Comparison of ENCODE assay signal across 8 mouse cellular contexts in the genomic region with DNA sequence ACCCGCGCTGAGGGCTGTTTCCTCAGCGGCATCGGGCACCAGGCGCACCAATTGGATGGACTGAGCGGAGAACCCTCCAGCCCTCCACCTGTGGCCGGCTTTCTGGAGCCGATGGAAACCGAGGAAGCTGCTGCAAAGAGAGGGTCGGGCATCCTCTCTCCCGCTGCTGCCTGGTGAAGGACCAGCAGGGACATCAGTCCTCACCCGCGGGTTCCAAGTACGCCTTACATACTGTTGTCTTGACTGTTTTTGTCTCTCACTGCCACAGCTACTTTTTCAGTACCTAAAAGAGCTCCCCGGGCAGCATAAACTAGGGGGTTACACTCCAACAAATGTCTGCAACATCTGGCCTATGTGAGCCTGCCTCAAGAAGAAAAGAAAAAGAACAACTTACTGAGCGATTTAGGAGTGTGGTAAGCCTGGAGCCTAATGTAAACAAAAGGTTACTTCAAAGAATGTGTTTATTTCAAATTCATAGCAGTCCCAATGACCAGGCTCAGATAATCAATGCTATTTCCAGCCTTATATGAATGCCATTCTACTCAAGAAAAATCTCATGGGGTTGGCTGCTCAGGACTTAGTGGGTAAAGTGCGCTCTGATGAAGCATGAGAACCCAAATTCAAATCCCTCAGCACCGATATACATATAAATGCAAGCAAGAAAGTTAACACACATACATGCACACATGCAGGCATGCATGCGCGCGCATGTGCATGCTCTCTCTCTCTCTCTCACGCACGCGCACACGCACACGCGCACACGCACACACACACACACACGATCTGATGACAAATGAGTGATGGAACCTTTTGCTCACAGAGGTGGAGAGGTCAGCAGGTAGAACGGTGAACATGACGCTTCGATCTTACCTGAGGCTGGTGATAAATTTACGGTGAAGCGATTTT. TPM values are rescaled to one million over a fixed set of nuclear protein-coding genes. Genes with fewer than 3 reads are reported as not detected.
DNase-seq lines count a peak whose midpoint lies in the region; ATAC-seq and TF ChIP-seq lines count a peak whose summit lies in the region.

No protein-coding gene starts in this region.

- H3K4me1 ChIP-seq in heart, embryonic 15.5 days (replicated peaks) = peaks cover 30% of the 10 kb centered on the region
- H3K4me1 ChIP-seq in G1E (ENCODE audit: insufficient read depth, low read depth, low read length) = peaks cover 18% of the 10 kb centered on the region
- no peaks in the 10 kb centered on the region for H3K4me1 ChIP-seq in embryonic fibroblast, embryonic 13.5 days (ENCODE audit: control insufficient read depth, insufficient read depth, low read length)
- H3K4me1 ChIP-seq in limb, embryonic 15.5 days = peaks cover 10% of the 10 kb centered on the region
- H3K4me1 ChIP-seq in stomach, embryonic 14.5 days (ENCODE audit: control insufficient read depth, insufficient read depth, low read length) = peaks cover 10% of the 10 kb centered on the region; the same call in 1 of the 2 replicates

- DNase-seq in heart, adult 9 months (ENCODE audit: low spot score in 2 of 2) = no peak
- no peak for DNase-seq in G1E (ENCODE audit: low spot score)
- DNase-seq in adrenal gland, postnatal 25 days = no peak
- no peak for DNase-seq in frontal cortex, postnatal 10 days (ENCODE audit: low spot score in 2 of 2)

- 4% methylated on average over 34 of the region's 34 CpGs for WGBS in heart, embryonic 15.5 days
- WGBS in limb, embryonic 15.5 days = 4% methylated on average over 34 of the region's 34 CpGs
- 6% methylated on average over 34 of the region's 34 CpGs for WGBS in stomach, embryonic 14.5 days

- peak overlapping the region; percentile 95 for H3K4me2 ChIP-seq in heart, embryonic 15.5 days
- H3K4me2 ChIP-seq in limb, embryonic 15.5 days = peak overlapping the region; percentile 95
- H3K4me2 ChIP-seq in stomach, embryonic 14.5 days (replicated peaks; ENCODE audit: low read depth, low read length) = peak overlapping the region; percentile 97

- peaks cover 13% of the 10 kb centered on the region for H3K27me3 ChIP-seq in heart, embryonic 15.5 days
- H3K27me3 ChIP-seq in G1E (ENCODE audit: insufficient read depth, low read length) = peaks cover 31% of the 10 kb centered on the region
- peaks cover 10% of the 10 kb centered on the region; the same call in 1 of the 2 replicates for H3K27me3 ChIP-seq in limb, embryonic 15.5 days
- no peaks in the 10 kb centered on the region for H3K27me3 ChIP-seq in stomach, embryonic 14.5 days (ENCODE audit: control insufficient read depth, insufficient read depth, low read length)

- no peaks in the 10 kb centered on the region for H3K36me3 ChIP-seq in heart, embryonic 15.5 days
- no peaks in the 10 kb centered on the region for H3K36me3 ChIP-seq in G1E (replicated peaks)
- no peaks in the 10 kb centered on the region for H3K36me3 ChIP-seq in limb, embryonic 15.5 days
- no peaks in the 10 kb centered on the region for H3K36me3 ChIP-seq in stomach, embryonic 14.5 days (ENCODE audit: control insufficient read depth, insufficient read depth, low read length)

- no peak for TF ChIP-seq CTCF in G1E (IDR thresholded peaks at IDR 0.05; ENCODE audit: low read depth, low read length)
- no peak for TF ChIP-seq CTCF in embryonic fibroblast, embryonic 13.5 days (IDR thresholded peaks at IDR 0.05; ENCODE audit: borderline replicate concordance, insufficient read depth, low read length)

- peak overlapping the region; percentile 78 for H3K4me3 ChIP-seq in heart, embryonic 15.5 days
- peak overlapping the region; percentile 75 for H3K4me3 ChIP-seq in G1E (ENCODE audit: low read depth, low read length)
- peak overlapping the region; percentile 53 for H3K4me3 ChIP-seq in embryonic fibroblast, embryonic 13.5 days (ENCODE audit: insufficient read depth, low read length)
- peak overlapping the region; percentile 75 for H3K4me3 ChIP-seq in limb, embryonic 15.5 days
- peak overlapping the region; percentile 69 for H3K4me3 ChIP-seq in stomach, embryonic 14.5 days (ENCODE audit: low read depth, low read length)

- H3K9ac ChIP-seq in heart, embryonic 15.5 days = peak overlapping the region; percentile 45; the same call in 1 of the 2 replicates
- H3K9ac ChIP-seq in limb, embryonic 15.5 days = peak overlapping the region; percentile 61; the same call in 1 of the 2 replicates
- no peak overlapping the region for H3K9ac ChIP-seq in stomach, embryonic 14.5 days (replicated peaks; ENCODE audit: low read depth, low read length)

- ATAC-seq in heart, embryonic 15.5 days (replicated peaks; ENCODE audit: insufficient number of reproducible peaks, insufficient read depth, low FRiP score, low read depth) = peak; percentile 31
- no peak for ATAC-seq in G1E (ENCODE audit: extremely low read depth, insufficient number of reproducible peaks, low FRiP score, poor library complexity, severe bottlenecking)
- ATAC-seq in limb, embryonic 15.5 days (ENCODE audit: insufficient number of reproducible peaks, low FRiP score, low TSS enrichment, low read depth) = 0 out of 2 replicates have a peak, but pooled peaks have one; percentile 27
- no peak for ATAC-seq in stomach, embryonic 14.5 days (ENCODE audit: insufficient number of reproducible peaks, insufficient read depth, low FRiP score, low read depth)

- no peaks in the 10 kb centered on the region for H3K9me3 ChIP-seq in heart, embryonic 15.5 days (replicated peaks)
- no peaks in the 10 kb centered on the region for H3K9me3 ChIP-seq in G1E (replicated peaks)
- no peaks in the 10 kb centered on the region for H3K9me3 ChIP-seq in limb, embryonic 15.5 days
- H3K9me3 ChIP-seq in stomach, embryonic 14.5 days (ENCODE audit: control insufficient read depth, low read depth, low read length) = no peaks in the 10 kb centered on the region

- no peak overlapping the region for H3K27ac ChIP-seq in heart, embryonic 15.5 days
- H3K27ac ChIP-seq in embryonic fibroblast, embryonic 13.5 days (ENCODE audit: insufficient read depth, low read length) = no peak overlapping the region
- H3K27ac ChIP-seq in limb, embryonic 15.5 days = no peak overlapping the region
- no peak overlapping the region for H3K27ac ChIP-seq in stomach, embryonic 14.5 days (ENCODE audit: low read length)

- TF ChIP-seq POLR2A in embryonic fibroblast, embryonic 13.5 days (IDR thresholded peaks at IDR 0.05; ENCODE audit: low read depth, low read length) = no peak

RNA-seq across cellular contexts. Expression of a gene that starts 0.6 kb away (rescaled TPM):
- 4.1 and 6.3 TPM in 2 replicates for polyA plus RNA-seq in heart, embryonic 15.5 days (2015; fragmentation: Nextera tagmentation; extraction: Ambion mirVana)
- total RNA-seq in G1E (2014; fragmentation: Nextera tagmentation) = 3.1 and 3.9 TPM in 2 replicates
- 4.1 and 5.9 TPM in 2 replicates for total RNA-seq in G1E (2017)
- 0.34 and 0.61 TPM in 2 replicates for polyA plus RNA-seq in G1E (2012)
- polyA plus RNA-seq in embryonic fibroblast, embryonic 13.5 days (2011; ENCODE audit: insufficient read length, low read depth, missing spikeins) = 2.3 and 3.9 TPM in 2 replicates
- 10.0 and 10.5 TPM in 2 replicates for polyA plus RNA-seq in limb, embryonic 15.5 days (2015; fragmentation: Nextera tagmentation; extraction: Ambion mirVana)
- 5.6 and 6.9 TPM in 2 replicates for polyA plus RNA-seq in stomach, embryonic 14.5 days (2014; fragmentation: Nextera tagmentation; extraction: Ambion mirVana)
- 2.4 and 4.8 TPM in 2 replicates for total RNA-seq in adrenal gland, postnatal 25 days (2021)

RNA-seq across cellular contexts. Expression of a gene that starts 31.5 kb away (rescaled TPM):
- 42.1 and 52.3 TPM in 2 replicates for polyA plus RNA-seq in heart, embryonic 15.5 days (2015; fragmentation: Nextera tagmentation; extraction: Ambion mirVana)
- total RNA-seq in G1E (2014; fragmentation: Nextera tagmentation) (6.9 and 9.1 TPM in 2 replicates), G1E (2017) (38.4 and 44.3 TPM in 2 replicates)
- 0.49 and 0.61 TPM in 2 replicates for polyA plus RNA-seq in G1E (2012)
- polyA plus RNA-seq in embryonic fibroblast, embryonic 13.5 days (2011; ENCODE audit: insufficient read length, low read depth, missing spikeins) = 3.1 and 3.4 TPM in 2 replicates
- 13.1 and 17.3 TPM in 2 replicates for polyA plus RNA-seq in limb, embryonic 15.5 days (2015; fragmentation: Nextera tagmentation; extraction: Ambion mirVana)
- polyA plus RNA-seq in stomach, embryonic 14.5 days (2014; fragmentation: Nextera tagmentation; extraction: Ambion mirVana) = 7.1 and 11.0 TPM in 2 replicates
- total RNA-seq in adrenal gland, postnatal 25 days (2021) = 7.3 and 10.8 TPM in 2 replicates

Comparison
In these comparisons a context has a peak if more than half of its experiments do, and no peak if none do; other contexts are left out.
1. ATAC-seq: peak in heart, embryonic 15.5 days (single experiment) and limb, embryonic 15.5 days (single experiment); none in G1E (single experiment) and stomach, embryonic 14.5 days (single experiment).
2. Peak in every context shown above with its lines, with median percentiles within 50 percentile points of each other: H3K4me2 ChIP-seq and H3K4me3 ChIP-seq.